Comparison of ENCODE assay signal across 17 mouse cellular contexts in the genomic region with DNA sequence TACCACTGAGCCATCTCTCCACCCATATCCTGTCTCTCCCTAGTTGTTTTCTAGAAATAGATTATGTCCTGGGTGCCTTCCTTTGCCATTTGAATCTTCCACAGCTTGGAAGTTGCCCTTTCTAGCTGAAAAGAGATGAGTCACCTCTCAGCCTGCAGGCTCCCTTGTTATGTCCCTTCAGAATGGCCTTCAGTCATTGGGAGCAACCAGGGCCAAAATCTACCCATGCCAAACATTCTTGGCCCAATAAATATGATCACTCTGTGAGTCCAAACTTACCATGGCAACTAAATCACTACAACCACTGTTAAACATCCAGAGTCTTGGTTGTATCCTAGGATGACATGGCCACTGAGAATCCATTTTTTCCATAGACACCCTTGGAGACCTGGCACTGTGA.
A peak's percentile ranks its signal among the peaks of the same experiment; 100 is the strongest.
DNase-seq lines count a peak whose midpoint lies in the region.
"Had no signal": no experiment of that assay in that cellular context is flagged by ENCODE, and none has a peak within 500 bp of the region (broad histone marks: within the 10 kb centered on the region; RNA-seq: fewer than 3 reads in every experiment).

No protein-coding gene starts in this region.

- peaks cover 12% of the 10 kb centered on the region; the same call in 1 of the 2 replicates for H3K4me1 ChIP-seq in embryonic facial prominence, embryonic 10.5 days
- H3K4me1 ChIP-seq: limb, embryonic 15.5 days had no signal

- no peaks in the 10 kb centered on the region for H3K9me3 ChIP-seq in embryonic facial prominence, embryonic 10.5 days
- H3K9me3 ChIP-seq: heart, embryonic 12.5 days; limb, embryonic 15.5 days; neural tube, embryonic 13.5 days had no signal

- peak; percentile 65 for DNase-seq in cerebellum, adult 9-10 months
- DNase-seq in cerebellum, postnatal 36 days = no peak
- DNase-seq in layer of hippocampus, adult 9-11 months = peak; percentile 19
- no peak for DNase-seq in layer of hippocampus, adult 18-20 months (ENCODE audit: low spot score in 2 of 2)
- DNase-seq in adipocyte (ENCODE audit: low spot score) = peak; percentile 67
- DNase-seq in embryonic facial prominence, embryonic 10.5 days (ENCODE audit: low spot score) = peak; percentile 2
- no peak for DNase-seq in kidney, postnatal 4 days
- DNase-seq: cerebellum, adult 8-10 months; gastrocnemius, postnatal 10 days; kidney, postnatal 10 days; lung, embryonic 14.5 days; retina, postnatal 1 day; spleen, adult 18-20 months had no signal

- H3K4me3 ChIP-seq in embryonic facial prominence, embryonic 10.5 days = no peak overlapping the region
- H3K4me3 ChIP-seq: erythroblast, embryonic 14.5 days; heart, embryonic 12.5 days; limb, embryonic 15.5 days; neural tube, embryonic 13.5 days had no signal

- no peak overlapping the region for H3K27ac ChIP-seq in embryonic facial prominence, embryonic 10.5 days (replicated peaks)
- H3K27ac ChIP-seq: limb, embryonic 15.5 days; neural tube, embryonic 13.5 days had no signal

- no peaks in the 10 kb centered on the region for H3K27me3 ChIP-seq in embryonic facial prominence, embryonic 10.5 days (replicated peaks; ENCODE audit: low read depth, poor library complexity, severe bottlenecking)
- H3K27me3 ChIP-seq: heart, embryonic 12.5 days; limb, embryonic 15.5 days; neural tube, embryonic 13.5 days had no signal

- no peaks in the 10 kb centered on the region for H3K36me3 ChIP-seq in embryonic facial prominence, embryonic 10.5 days (replicated peaks)
- H3K36me3 ChIP-seq: heart, embryonic 12.5 days; limb, embryonic 15.5 days; neural tube, embryonic 13.5 days had no signal

Comparison
In these comparisons a context has a peak if more than half of its experiments do, and no peak if none do; other contexts are left out.
1. DNase-seq: peak in cerebellum, adult 9-10 months (single experiment), layer of hippocampus, adult 9-11 months (single experiment), adipocyte (single experiment) and embryonic facial prominence, embryonic 10.5 days (single experiment); none in cerebellum, postnatal 36 days (0 of 2), layer of hippocampus, adult 18-20 months (0 of 2) and kidney, postnatal 4 days (0 of 2).